Mouse (Mus musculus): ENCODE measurements around the gene Lrrc23. TPM values are rescaled to one million over a fixed set of nuclear protein-coding genes. Genes with fewer than 3 reads are reported as not detected.

The Lrrc23 gene
- polyA plus RNA-seq, 1 experiment from 2014 or later, result 4.1 TPM

GRCm38 (mm10) chr6:124739231-124739796 lies 40.2 kb downstream of the Lrrc23 start:
- H3K4me2 ChIP-seq (replicated peaks; ENCODE audit: low read depth, low read length), result no peak overlapping the region

GRCm38 (mm10) chr6:124738511-124739023 lies 41.0 kb downstream of the Lrrc23 start, which contains the start of gene Ptpn6:
TSS of gene Ptpn6 (minus strand) at chr6:124738714.
- Histone ChIP-seq H3K36me3 (ENCODE audit: control insufficient read depth, insufficient read depth, low read length) (no peaks in the 10 kb centered on the region), H3K9ac (ENCODE audit: low read depth, low read length) (no peak within 1 kb of the TSS), H3K4me3 (ENCODE audit: low read depth, low read length) (no peak within 1 kb of the TSS), H3K9me3 (ENCODE audit: control insufficient read depth, low read length) (no peaks in the 10 kb centered on the region), H3K4me2 (replicated peaks; ENCODE audit: low read depth, low read length) (0 out of 2 replicates have a peak within 1 kb of the TSS, but pooled peaks have one; percentile 7), H3K27ac (ENCODE audit: low read depth, low read length) (no peak within 1 kb of the TSS), H3K27me3 (ENCODE audit: control insufficient read depth, insufficient read depth, low read length) (no peaks in the 10 kb centered on the region), H3K4me1 (replicated peaks; ENCODE audit: control insufficient read depth, insufficient read depth, low read length) (peaks cover 4% of the 10 kb centered on the region)
- 32% methylated on average over 15 of the region's 15 CpGs for WGBS
- DNase-seq (ENCODE audit: low spot score) (peak; percentile 37), ATAC-seq (ENCODE audit: low FRiP score) (no peak)

More at GRCm38 (mm10) chr6:124739231-124739796, 40.2 kb downstream of the Lrrc23 start:
- H3K4me3 ChIP-seq (ENCODE audit: low read depth, low read length), result no peak overlapping the region
- H3K9me3 ChIP-seq (ENCODE audit: control insufficient read depth, low read length), result no peaks in the 10 kb centered on the region
- peaks cover 4% of the 10 kb centered on the region for H3K4me1 ChIP-seq (replicated peaks; ENCODE audit: control insufficient read depth, insufficient read depth, low read length)
- 85% methylated on average over 10 of the region's 10 CpGs for WGBS
- H3K36me3 ChIP-seq (ENCODE audit: control insufficient read depth, insufficient read depth, low read length), result no peaks in the 10 kb centered on the region
- H3K27ac ChIP-seq (ENCODE audit: low read depth, low read length), result no peak overlapping the region
- no peaks in the 10 kb centered on the region for H3K27me3 ChIP-seq (ENCODE audit: control insufficient read depth, insufficient read depth, low read length)
- DNase-seq (ENCODE audit: low spot score) (no peak), ATAC-seq (ENCODE audit: low FRiP score) (no peak)
- H3K9ac ChIP-seq (ENCODE audit: low read depth, low read length), result no peak overlapping the region

- no peak overlapping the region for H3K27ac ChIP-seq (ENCODE audit: low read depth, low read length)
- 93% methylated on average over 11 of the region's 11 CpGs for WGBS
- H3K4me1 ChIP-seq (replicated peaks; ENCODE audit: control insufficient read depth, insufficient read depth, low read length), result peaks cover 4% of the 10 kb centered on the region
- no peak overlapping the region for H3K4me2 ChIP-seq (replicated peaks; ENCODE audit: low read depth, low read length)
- H3K9ac ChIP-seq (ENCODE audit: low read depth, low read length), result no peak overlapping the region
- no peaks in the 10 kb centered on the region for H3K36me3 ChIP-seq (ENCODE audit: control insufficient read depth, insufficient read depth, low read length)
- H3K27me3 ChIP-seq (ENCODE audit: control insufficient read depth, insufficient read depth, low read length), result no peaks in the 10 kb centered on the region
- ATAC-seq (ENCODE audit: low FRiP score), result no peak
- no peak overlapping the region for H3K4me3 ChIP-seq (ENCODE audit: low read depth, low read length)
- DNase-seq (ENCODE audit: low spot score), result no peak
- no peaks in the 10 kb centered on the region for H3K9me3 ChIP-seq (ENCODE audit: control insufficient read depth, low read length)
Observed at GRCm38 (mm10) chr6:124737040-124737439, 42.5 kb downstream of the Lrrc23 start.

GRCm38 (mm10) chr6:124734417-124734816 lies 45.1 kb downstream of the Lrrc23 start:
- Histone ChIP-seq H3K27me3 (ENCODE audit: control insufficient read depth, insufficient read depth, low read length) (no peaks in the 10 kb centered on the region), H3K9me3 (ENCODE audit: control insufficient read depth, low read length) (no peaks in the 10 kb centered on the region), H3K4me1 (replicated peaks; ENCODE audit: control insufficient read depth, insufficient read depth, low read length) (no peaks in the 10 kb centered on the region), H3K27ac (ENCODE audit: low read depth, low read length) (no peak overlapping the region), H3K36me3 (ENCODE audit: control insufficient read depth, insufficient read depth, low read length) (no peaks in the 10 kb centered on the region), H3K4me3 (ENCODE audit: low read depth, low read length) (no peak overlapping the region), H3K4me2 (replicated peaks; ENCODE audit: low read depth, low read length) (no peak overlapping the region), H3K9ac (ENCODE audit: low read depth, low read length) (no peak overlapping the region)
- ATAC-seq (ENCODE audit: low FRiP score) (no peak), DNase-seq (ENCODE audit: low spot score) (no peak)
- WGBS, result 93% methylated on average over 3 of the region's 3 CpGs

- H3K27me3 ChIP-seq (ENCODE audit: control insufficient read depth, insufficient read depth, low read length), result no peaks in the 10 kb centered on the region
- ATAC-seq (ENCODE audit: low FRiP score) (0 out of 2 replicates have a peak, but pooled peaks have one; percentile 33), DNase-seq (ENCODE audit: low spot score) (no peak)
- no peaks in the 10 kb centered on the region for H3K9me3 ChIP-seq (ENCODE audit: control insufficient read depth, low read length)
- WGBS, result 50% methylated on average over 19 of the region's 19 CpGs
- H3K27ac ChIP-seq (ENCODE audit: low read depth, low read length), result no peak overlapping the region
- no peaks in the 10 kb centered on the region for H3K36me3 ChIP-seq (ENCODE audit: control insufficient read depth, insufficient read depth, low read length)
- H3K4me1 ChIP-seq (replicated peaks; ENCODE audit: control insufficient read depth, insufficient read depth, low read length), result no peaks in the 10 kb centered on the region
- H3K9ac ChIP-seq (ENCODE audit: low read depth, low read length), result no peak overlapping the region
- no peak overlapping the region for H3K4me2 ChIP-seq (replicated peaks; ENCODE audit: low read depth, low read length)
- H3K4me3 ChIP-seq (ENCODE audit: low read depth, low read length), result no peak overlapping the region
Observed at GRCm38 (mm10) chr6:124732476-124733370, 46.8 kb downstream of the Lrrc23 start.

DNA sequence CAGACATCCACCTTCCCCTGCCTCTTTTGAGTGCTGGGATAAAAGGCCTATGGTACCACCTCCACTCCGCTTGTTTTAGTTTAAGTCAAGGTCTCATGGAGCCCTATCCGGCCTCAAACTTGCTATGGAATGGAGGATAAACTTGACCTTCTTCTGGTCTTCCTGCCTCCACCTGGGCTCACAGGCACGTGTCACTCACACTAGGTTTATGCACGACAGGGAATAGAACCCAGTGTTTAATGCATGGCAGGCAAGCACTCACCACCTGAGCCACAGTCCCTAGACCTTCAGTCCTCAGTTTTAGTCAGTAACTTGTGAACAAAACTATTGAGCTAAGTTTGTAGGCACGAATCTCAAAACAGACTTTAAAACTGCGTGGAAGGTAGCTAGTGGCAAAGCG lies 48.5 kb downstream of the Lrrc23 start:
- DNase-seq (ENCODE audit: low spot score) (no peak), ATAC-seq (ENCODE audit: low FRiP score) (no peak)
- H3K4me3 ChIP-seq (ENCODE audit: low read depth, low read length), result no peak overlapping the region
- H3K36me3 ChIP-seq (ENCODE audit: control insufficient read depth, insufficient read depth, low read length), result no peaks in the 10 kb centered on the region
- WGBS, result 88% methylated on average over 7 of the region's 7 CpGs
- no peaks in the 10 kb centered on the region for H3K9me3 ChIP-seq (ENCODE audit: control insufficient read depth, low read length)
- H3K4me1 ChIP-seq (replicated peaks; ENCODE audit: control insufficient read depth, insufficient read depth, low read length), result no peaks in the 10 kb centered on the region
- no peak overlapping the region for H3K9ac ChIP-seq (ENCODE audit: low read depth, low read length)
- H3K4me2 ChIP-seq (replicated peaks; ENCODE audit: low read depth, low read length), result no peak overlapping the region
- H3K27me3 ChIP-seq (ENCODE audit: control insufficient read depth, insufficient read depth, low read length), result no peaks in the 10 kb centered on the region
- H3K27ac ChIP-seq (ENCODE audit: low read depth, low read length), result no peak overlapping the region

- no peak for ATAC-seq (ENCODE audit: low FRiP score)
- H3K9me3 ChIP-seq (ENCODE audit: control insufficient read depth, low read length), result no peaks in the 10 kb centered on the region
- no peak overlapping the region for H3K9ac ChIP-seq (ENCODE audit: low read depth, low read length)
Observed at GRCm38 (mm10) chr6:124729850-124730705, 49.4 kb downstream of the Lrrc23 start.

GRCm38 (mm10) chr6:124728621-124729020 lies 50.9 kb downstream of the Lrrc23 start:
- ATAC-seq (ENCODE audit: low FRiP score) (no peak), DNase-seq (ENCODE audit: low spot score) (no peak)
- Histone ChIP-seq H3K9ac (ENCODE audit: low read depth, low read length) (no peak overlapping the region), H3K27ac (ENCODE audit: low read depth, low read length) (no peak overlapping the region), H3K4me2 (replicated peaks; ENCODE audit: low read depth, low read length) (no peak overlapping the region), H3K9me3 (ENCODE audit: control insufficient read depth, low read length) (no peaks in the 10 kb centered on the region), H3K36me3 (ENCODE audit: control insufficient read depth, insufficient read depth, low read length) (no peaks in the 10 kb centered on the region), H3K4me3 (ENCODE audit: low read depth, low read length) (no peak overlapping the region), H3K4me1 (replicated peaks; ENCODE audit: control insufficient read depth, insufficient read depth, low read length) (no peaks in the 10 kb centered on the region), H3K27me3 (ENCODE audit: control insufficient read depth, insufficient read depth, low read length) (no peaks in the 10 kb centered on the region)
- WGBS, result 90% methylated on average over 10 of the region's 10 CpGs

More at GRCm38 (mm10) chr6:124729850-124730705, 49.4 kb downstream of the Lrrc23 start:
- no peak overlapping the region for H3K4me3 ChIP-seq (ENCODE audit: low read depth, low read length)
- H3K4me2 ChIP-seq (replicated peaks; ENCODE audit: low read depth, low read length), result no peak overlapping the region
- no peaks in the 10 kb centered on the region for H3K4me1 ChIP-seq (replicated peaks; ENCODE audit: control insufficient read depth, insufficient read depth, low read length)
- no peak overlapping the region for H3K27ac ChIP-seq (ENCODE audit: low read depth, low read length)
- no peaks in the 10 kb centered on the region for H3K36me3 ChIP-seq (ENCODE audit: control insufficient read depth, insufficient read depth, low read length)
- H3K27me3 ChIP-seq (ENCODE audit: control insufficient read depth, insufficient read depth, low read length), result no peaks in the 10 kb centered on the region
- WGBS, result 80% methylated on average over 7 of the region's 8 CpGs
- no peak for DNase-seq (ENCODE audit: low spot score)
